Mouse (Mus musculus) heart, postnatal 14 days (tissue): Measurements from ENCODE around the gene Kntc1. TPM values are rescaled to one million over a fixed set of nuclear protein-coding genes. Genes with fewer than 3 reads are reported as not detected.

Experiments
- DNase-seq, 2 experiments: peaks; one replicate each; pipeline ENCODE4 v3.0.0; 2021 to 2022
- intact Hi-C: fragments of 180-260 bp; cut with DNase I; formaldehyde crosslinking; loops from one replicate; pipeline ENCODE4 v1.15.1; 2025
- total RNA-seq, 2 experiments: library from RNA; stranded (reverse); gene quantifications; 2 replicates each; pipeline ENCODE4 v1.2.3; 2021

Kntc1 gene
- total RNA-seq, 2 experiments from 2014 or later = 3.4 to 4.9 TPM

DNA sequence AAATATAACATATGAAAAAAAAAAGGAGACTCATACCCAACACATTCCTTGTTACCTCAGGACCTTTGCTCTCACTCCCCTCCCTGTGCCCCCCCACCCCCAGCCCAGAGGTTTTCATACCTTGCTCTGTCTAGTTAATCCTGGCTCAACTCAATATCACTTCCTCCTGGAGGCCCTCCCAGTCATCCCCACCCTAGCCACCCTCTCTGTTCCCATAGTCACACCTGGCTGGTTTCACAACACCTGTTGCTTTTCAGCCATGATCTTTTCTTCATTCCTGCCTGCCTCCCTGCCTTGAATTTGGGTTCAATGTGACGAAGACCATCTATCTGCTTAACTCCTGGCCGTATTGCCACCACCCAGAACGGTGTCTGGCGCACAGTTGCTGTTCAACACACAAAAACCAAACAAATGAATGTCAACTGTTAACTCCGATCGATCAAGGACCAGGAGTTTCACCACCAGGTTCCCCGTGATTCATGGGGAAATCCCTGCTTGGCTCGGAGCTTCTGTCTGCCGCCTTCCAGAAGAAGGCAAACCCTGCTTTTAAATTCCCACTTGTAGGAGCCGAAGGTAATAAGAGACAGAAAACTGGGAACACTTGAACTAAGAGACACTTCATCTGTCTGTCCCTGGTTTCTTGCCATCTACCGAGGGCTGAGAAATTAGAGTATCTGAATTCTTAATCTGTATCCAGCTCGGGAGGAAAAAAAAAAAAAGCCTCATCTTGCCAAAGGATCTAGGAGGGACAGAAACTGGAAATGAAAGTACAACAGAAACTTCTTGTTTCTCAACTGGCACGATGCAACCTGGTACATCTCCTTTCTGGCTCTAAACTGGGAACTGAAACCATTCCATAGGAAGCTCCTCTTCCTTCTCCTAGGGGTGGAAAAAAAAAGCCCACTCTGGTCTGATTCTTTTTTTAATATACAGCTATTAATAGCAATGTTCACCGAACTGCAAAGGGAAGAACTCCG is 113.1 kb downstream of the Kntc1 start:
- intact Hi-C loops = no loop called here

DNA sequence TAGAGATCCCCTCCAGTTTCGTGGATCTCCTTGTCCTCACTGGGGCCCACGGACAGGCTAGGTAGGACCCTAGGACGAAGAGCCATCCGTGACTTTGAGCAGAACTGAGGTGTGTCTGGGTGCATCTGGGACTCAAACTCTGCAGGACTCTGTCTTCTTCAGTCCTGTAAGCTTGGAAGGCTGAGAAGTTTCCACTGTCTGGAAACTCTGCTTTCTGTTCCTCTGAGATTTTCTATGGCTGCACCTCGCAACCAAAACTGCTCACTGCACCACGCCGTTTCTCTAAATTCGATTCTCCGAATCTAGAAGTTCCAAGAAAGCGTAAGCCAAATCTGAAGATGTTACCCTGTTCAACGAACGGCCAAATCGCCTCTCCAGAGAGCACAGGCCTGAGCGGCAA is 114.4 kb downstream of the Kntc1 start:
- intact Hi-C loops = loop anchor here (2.0 kb wide), 1 partner anchor 25 kb away; no protein-coding TSS in a partner anchor
- no peak for DNase-seq

More for the DNA sequence above, 113.1 kb downstream of the Kntc1 start:
- no peak for DNase-seq

DNA sequence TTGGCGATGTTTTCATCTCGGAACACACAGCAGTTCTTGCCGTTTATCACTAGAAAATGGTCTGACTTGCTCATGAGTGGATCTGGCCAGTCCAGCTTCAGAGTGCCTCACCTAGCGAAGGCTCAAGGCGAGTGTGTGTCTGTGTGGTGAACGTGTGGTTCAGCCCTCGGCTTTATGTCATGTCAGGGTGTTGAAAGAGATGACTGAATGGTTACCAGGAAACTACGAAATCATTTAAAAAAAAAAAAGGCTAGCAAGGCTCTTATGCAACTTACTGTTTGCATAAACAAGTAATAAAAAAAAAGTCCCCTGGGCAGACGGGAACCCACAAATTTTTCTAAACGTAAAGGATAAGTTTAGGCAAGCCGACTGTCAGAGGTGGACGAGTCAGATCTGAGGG is 115.8 kb downstream of the Kntc1 start, which contains the start of gene Hcar2:
Gene Hcar2 (minus strand): TSS at position 135 of the 400 bp plus-strand sequence.
- intact Hi-C loops = loop anchor here (2.0 kb wide), 1 partner anchor 23 kb away; no protein-coding TSS in a partner anchor
- DNase-seq = no peak

DNA sequence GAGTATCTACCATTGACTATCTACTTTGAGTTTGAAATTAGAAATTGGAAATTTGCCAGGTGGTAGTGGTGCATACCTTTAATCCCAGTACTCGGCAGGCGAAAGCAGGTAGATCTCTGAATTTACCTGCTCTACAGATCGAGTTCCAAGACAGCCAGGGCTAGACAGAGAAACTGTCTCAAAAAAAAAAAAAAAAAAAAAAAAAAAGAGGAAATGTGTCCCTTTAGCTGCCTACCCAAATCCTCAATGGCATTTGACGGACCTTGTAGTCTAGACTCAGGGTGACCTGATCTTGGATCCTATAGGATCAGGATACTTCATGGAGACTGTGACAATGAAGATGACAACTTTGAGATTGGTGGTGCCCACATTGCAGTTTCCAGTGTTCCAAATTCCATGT is 116.9 kb downstream of the Kntc1 start:
- intact Hi-C loops = no loop called here
- DNase-seq = no peak

DNA sequence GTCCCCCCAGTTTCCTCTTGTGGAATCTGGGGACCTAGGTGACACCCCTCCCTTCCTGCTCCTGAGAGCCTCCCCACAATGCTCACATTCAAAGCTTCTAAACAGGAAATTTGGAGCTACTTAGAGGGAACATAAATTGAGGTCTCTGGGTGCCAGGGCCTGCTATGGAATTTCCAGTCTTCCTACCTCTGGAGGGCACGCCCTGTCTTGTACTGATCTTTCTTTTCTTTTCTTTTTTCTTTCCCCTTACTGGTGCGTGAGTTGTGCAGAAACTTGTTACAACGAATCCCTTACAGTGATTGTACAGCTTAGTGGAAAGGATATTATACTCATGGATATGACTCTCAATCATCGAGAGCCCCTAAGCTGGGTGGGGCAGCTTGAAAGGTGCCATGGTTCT is 120.1 kb downstream of the Kntc1 start:
- intact Hi-C loops = no loop called here
- DNase-seq = no peak

Other genes starting within 250 kb of the Kntc1 start
- not detected for gene B3gnt4, start 239.3 kb upstream of the Kntc1 start, total RNA-seq
- gene Diablo, start 225.5 kb upstream of the Kntc1 start, total RNA-seq = 10 to 100 TPM; 64.9 to 67.0 TPM
- 1 to 10 TPM in 1 of 2 experiments, not detected in 1; 1.3 TPM for gene Gm49027, start 224.2 kb upstream of the Kntc1 start, total RNA-seq
- 10 to 100 TPM; 31.8 to 32.9 TPM for gene Vps33a, start 176.7 kb upstream of the Kntc1 start, total RNA-seq
- 100 to 1,000 TPM; 118 to 125 TPM for gene Clip1, start 65.1 kb upstream of the Kntc1 start, total RNA-seq
- gene Zcchc8, start 28.6 kb upstream of the Kntc1 start, total RNA-seq = 10 to 100 TPM; 30.9 to 35.7 TPM
- 10 to 100 TPM; 48.9 to 50.9 TPM for gene Rsrc2, start 302 bp upstream of the Kntc1 start, total RNA-seq
- under 1 TPM; 0.17 to 0.19 TPM for gene Hcar2, start 115.8 kb downstream of the Kntc1 start, total RNA-seq
- under 1 TPM; 0.54 to 0.79 TPM for gene Hcar1, start 130.3 kb downstream of the Kntc1 start, total RNA-seq
- gene Denr, start 157.5 kb downstream of the Kntc1 start, total RNA-seq = 10 to 100 TPM; 40.8 to 47.0 TPM
- gene Gm43518, start 177.7 kb downstream of the Kntc1 start, total RNA-seq = under 1 TPM; 0.71 to 0.76 TPM
- 1 to 10 TPM; 1.7 to 2.2 TPM for gene Ccdc62, start 181.0 kb downstream of the Kntc1 start, total RNA-seq
- gene Hip1r, start 223.9 kb downstream of the Kntc1 start, total RNA-seq = 10 to 100 TPM; 23.2 to 25.0 TPM